Mouse (Mus musculus) induced T-regulatory cell, adult 2 months (primary cell): ENCODE measurements around the gene Tmem135.

Experiments
- DNase-seq: peaks from one replicate; pipeline ENCODE4 v3.0.0-alpha.2; 2012; ENCODE audit warnings: low read depth

The Tmem135 gene

DNA sequence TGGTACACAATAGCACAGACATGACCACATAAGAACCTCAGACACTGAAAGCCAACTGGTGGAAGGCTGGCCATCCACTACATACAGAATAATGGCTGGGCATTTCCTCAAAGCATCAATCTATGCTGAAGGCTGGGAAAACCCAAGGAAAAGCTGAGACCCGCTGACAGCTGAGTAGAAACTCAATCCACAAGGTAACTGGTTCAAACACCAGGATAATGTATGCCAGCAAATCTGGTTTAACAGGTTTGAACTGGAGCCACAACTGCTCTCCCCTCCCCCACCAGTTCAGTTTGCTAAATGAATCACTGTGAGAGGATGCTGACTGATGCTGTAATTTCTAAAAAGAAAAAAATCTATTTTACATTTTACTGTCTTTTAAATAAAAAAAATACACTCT lies 222.7 kb downstream of the Tmem135 start:
- DNase-seq: no peak

DNA sequence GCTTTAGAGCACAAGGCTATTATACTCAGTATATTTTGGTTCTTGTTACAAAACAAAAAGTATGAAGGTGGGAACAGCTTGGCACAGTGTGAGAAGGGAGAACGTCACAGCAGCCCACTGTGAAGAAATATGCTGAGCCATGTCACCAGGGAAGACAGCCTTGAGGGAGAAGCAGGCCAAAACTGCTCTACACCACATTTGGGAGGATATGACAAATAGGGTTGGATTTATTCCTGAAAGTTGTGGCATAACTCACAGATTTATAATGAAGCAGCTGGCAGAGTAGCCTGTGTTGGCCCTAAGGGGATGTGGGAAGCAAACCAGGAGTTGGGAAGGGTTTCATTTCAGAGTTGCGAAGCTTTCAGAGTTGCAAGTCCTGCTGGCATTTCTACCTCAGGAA lies 225.4 kb downstream of the Tmem135 start:
- DNase-seq: no peak

DNA sequence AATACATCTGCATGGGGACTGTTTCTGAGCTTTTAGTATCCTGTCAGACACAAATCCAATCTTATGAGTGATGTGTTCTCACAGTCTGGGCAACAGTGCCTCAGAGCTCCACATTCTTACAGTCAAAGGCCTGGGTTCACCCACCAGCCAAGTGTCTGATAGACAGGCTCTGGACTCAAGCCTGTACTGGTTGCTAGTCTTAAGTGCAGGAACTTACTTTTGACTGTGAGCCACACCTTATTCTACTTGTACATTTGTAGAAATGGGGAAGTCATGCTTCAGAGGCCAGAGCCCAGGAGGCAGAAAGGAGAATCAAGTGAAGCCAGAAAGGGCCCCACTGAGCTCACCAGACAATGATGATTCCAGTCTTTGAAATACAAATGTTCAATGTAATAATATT lies 226.1 kb downstream of the Tmem135 start:
- DNase-seq: no peak

DNA sequence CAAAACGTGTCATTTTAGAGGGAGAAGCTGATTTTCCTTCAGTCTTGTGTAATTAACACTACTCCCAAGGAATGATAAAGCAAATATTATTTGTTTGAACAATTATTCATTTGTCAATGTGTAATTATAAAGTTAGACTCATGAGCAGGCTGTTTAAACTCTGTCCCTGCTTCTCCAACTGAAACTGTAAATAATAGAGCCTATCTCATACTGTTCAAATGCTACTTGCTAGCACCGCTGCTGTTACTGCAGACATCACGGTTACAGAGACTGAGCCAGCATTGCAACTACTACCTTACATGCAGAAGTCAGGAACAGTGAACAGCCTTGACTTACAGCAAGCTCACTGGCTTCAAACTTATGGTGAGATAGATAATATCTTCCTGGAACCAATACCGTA lies 229.6 kb downstream of the Tmem135 start:
- no peak for DNase-seq

DNA sequence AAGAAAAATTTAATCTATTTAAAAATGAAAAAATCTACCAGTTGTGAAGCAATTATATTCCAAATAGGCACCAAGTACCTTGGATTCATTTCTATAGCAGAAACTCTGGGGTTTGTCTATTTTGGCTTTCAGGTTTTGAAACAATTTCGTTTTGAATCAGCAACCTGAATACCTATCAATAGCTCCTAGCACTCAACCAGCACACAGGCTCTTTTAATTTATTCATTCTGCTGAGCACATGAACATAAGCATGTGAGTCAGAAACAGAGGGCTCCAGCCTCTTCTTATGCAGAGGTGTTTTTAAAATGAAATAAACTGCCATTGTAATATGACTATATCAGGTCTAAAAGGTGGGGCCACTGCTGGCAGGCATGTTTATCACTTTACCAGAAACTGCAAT lies 231.0 kb downstream of the Tmem135 start:
- DNase-seq: peak; percentile 38

DNA sequence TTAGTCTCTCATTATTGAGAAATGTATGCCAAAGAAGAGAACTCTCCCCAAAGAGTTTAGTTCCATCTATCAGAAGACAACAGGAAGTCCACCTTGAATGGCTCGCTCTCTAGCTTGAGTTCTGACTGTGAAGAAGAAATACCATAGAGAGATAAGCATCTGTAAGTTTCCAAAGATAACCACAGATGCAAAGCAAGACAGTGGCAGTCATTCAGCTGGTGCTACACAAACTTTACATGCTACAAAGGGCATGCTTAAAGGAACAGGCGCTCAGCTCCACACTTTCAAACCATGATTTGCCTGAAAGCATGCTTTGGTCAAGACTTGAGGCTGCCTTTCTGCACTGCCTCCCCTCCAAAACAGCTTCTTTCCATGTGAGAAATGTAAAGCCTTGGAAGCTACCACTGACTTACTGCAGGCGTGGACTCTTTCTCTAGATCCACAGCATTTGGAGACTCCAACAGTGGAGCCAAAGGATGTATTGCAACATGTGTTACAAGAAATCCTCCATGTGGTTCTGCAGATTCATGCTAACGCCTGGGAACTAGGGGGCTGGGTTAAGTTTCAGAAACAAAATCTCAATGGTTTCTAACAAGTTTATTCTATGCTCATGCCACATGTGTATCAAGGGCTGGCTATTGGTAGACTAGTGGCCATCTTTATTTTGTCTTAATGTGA lies 232.1 kb downstream of the Tmem135 start:
- peak; percentile 56 for DNase-seq

DNA sequence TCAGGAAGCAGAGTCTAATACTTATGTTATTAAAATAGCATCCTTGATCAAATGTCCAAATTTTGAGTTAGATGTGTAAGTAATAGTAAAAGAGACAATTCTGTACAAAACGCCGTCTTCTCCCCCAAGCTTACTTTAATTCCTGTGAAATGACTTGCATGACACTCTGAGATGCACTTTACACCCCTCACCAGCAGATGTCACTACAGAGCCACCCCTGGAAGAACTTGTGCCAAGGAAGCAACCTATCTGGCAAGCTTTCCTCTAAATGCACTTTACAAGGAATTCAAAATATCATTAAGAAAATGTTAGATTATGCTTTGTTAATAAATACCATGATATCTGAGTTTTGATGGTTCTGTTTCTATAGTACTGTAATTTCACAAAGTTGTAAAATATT lies 235.4 kb downstream of the Tmem135 start:
- DNase-seq: peak; percentile 89

DNA sequence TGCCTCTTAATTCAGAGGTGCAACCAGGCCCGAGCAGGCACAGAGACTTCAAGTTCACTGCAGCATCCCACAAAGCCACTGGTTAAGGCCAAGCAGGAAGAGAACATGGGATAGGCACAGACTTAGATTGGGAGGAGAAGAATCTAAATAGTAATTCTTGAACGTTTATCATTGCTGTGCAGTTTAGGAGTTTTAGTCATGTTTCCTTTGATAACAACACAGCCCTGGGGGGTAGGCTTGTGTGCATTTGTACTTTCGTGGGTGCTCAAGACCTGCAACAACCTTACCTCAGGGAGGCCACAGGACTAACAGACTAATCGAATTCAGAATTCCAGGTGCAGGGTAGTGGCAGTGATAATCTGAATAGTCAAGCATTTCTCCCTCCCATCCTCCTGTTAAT lies 238.5 kb downstream of the Tmem135 start:
- no peak for DNase-seq

DNA sequence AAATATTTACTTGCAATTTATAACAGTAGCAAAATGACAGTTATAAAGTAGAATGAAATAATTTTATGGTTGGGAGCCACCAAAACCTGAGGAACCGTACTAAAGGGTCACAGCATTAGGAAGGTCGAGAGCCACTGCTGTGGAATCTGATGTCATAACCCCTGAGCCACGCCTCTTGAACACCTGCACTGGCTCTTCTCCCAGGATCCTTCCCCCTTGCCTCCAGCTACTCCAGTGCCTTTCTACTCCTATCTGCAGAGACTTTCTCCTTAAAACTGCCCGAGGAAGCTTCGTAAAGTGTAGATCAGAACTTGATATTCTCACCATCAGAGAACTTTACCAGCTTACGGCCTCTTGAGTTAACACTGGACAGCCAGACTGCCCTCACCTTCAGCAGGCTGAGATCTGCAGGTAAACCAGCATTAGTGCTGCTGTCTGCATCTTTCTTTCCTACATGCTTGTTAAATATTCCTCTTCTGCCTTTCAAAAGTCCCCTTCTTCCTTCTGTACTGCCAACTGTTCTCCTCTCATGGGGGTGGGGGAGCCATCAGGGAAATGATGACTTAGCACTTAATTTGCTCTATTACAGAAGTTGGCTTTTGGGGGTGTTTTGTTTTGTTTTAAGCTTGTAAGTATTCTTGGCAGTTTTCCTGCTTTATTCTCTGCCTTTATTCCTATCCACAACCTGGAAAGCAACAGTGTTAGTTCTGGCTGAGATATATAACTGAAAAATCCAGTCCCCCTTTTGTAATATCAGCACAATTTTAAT lies 242.2 kb downstream of the Tmem135 start:
- no peak for DNase-seq

DNA sequence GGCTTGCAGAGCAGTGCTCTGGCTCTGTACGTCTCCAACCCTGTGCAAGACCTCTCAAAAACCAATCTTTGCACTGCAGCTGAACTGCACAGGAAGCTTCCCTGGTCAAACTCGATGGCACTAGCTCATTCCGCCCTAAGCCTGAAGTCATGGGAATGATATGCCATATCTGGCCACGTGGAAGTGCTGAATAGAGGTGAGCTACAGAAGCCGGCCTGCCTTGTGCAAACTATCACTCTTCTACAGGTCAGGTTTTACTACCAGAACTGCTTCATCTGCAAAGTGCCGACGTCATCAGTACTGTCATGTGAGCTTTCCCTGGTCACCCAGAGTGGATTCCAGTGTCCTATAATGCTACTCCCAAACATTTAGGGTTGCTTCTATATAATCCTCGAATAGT lies 246.7 kb downstream of the Tmem135 start:
- DNase-seq: no peak

DNA sequence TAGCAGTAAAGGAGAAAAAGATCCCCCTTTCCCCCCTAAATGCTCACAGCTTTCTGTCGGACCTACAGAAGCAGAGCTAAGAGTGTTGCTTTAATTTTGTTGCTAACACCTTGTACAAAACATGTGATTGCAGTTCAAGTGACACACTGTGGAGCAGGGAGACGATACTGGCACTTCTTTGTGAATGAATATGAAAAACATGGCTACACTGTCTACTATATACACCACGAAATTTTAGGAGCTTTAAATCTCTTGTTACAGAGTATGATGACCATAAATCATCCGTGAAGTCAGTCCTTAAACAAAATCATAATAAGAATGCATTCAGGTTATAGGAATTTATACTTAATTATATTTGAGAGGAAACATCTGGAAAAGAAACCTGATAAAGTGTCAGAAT lies 247.4 kb downstream of the Tmem135 start:
- no peak for DNase-seq

DNA sequence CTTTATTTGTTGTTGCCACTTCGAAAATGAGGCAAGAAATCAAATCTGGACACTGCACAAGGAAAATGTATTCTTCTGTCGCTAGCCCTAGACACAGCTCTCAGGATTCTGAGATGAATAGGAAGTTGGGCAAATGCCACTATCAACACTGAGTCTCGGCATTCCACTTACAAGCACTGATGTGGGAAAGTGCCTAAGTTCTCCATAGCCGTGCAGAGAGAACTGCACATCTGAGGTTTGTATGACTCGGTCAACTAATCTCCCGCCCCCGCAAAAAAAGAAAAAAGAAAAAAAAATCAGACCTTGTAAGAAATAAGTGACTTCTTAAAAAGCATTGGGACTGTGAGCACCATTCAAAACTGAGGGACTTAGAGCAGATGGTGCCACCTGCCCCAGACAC lies 248.3 kb downstream of the Tmem135 start:
- no peak for DNase-seq

DNA sequence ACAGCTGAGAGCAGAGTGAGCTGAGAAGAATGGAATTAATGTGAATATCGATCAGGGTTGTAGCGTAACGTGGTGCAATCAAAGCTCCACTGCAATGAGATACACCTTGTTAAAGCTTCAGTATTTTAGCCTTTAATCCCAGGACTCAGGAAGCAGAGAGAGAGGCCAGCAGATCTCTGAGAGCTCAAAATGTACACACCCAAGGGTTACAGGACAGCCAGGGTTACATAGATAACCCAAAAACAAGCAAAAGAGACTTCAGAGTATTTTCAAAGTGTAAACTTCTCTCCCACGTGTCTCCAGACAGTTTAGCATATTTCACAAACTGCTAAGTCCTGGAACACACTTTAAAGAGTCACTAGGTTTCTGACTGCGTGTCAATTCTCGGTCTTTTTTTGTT lies 248.8 kb downstream of the Tmem135 start:
- DNase-seq: no peak

DNA sequence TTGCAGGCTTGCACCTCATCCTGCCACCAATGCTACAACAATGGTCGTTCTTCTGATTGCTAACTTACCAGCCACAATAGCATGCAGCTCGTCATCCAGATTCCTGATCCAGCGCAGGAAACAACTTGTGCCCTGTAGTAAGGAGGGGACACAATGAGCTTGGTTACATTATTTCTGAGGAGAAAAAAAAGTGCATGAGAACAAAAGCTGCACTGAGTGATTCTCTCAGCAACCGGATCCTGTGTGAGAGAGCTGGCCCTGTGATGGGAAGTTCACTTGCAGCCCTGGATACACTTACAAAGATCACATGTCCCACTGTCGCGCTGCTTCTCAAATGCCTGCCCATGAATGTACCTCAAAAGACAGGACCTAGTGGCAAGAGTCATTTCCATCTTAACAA lies 252.7 kb downstream of the Tmem135 start:
- DNase-seq: no peak

DNA sequence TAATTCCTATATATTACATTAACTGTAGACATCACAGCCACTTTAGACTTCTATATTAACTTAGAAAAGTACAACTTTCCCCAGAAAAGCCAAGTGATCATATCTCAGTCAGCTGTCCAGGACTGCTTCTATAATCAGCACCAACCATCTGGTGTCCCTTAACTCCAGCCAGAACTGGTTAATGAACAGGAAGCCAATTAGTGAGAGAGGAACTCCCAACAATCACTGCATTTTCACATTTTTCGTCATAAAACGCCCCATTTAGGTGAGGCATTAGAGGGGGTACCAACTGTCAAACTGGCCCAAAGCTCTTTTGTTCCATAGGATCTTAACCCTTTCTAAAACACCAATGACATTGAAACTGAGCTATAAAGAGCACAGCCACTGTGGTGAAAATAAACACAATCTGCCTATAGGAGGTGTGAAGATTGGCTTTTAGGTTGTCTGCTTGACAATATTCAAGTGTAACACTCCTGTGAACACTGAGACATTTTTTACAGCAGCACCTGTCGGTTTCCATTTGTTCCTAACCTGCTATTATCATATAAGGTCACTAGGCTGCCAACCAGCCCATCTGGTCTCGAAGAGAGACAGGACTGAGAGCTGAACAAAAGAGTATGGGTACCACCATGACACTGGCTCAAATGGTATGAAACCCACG lies 263.3 kb downstream of the Tmem135 start:
- no peak for DNase-seq

DNA sequence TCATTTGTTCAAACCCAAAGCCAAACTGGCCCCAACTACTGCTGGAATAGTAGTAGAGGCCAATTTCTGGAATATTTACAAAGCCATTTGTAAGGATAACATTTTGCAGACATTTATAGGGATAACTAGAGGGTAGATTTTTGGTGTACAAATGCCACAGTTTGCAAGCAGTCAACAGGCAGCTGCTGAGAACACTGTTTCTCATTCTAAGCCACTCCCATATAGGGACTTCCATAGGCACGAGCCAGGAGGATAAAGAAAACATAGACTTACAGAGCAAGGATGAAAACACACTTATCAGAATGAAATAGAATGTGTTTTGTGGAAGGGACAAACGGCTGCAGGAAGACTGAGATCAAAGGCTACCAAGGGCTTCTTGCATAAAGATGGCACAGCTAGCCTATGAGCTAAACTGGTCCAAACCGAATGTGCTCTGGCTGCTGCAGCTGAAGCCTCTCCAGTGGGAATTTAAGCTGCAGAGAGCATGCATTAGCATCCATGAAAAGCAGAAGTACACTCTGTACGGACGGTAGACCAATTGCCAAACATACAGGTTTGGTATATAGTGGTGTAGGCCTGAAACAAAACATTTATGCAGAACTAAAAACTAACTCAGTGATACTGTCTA lies 269.0 kb downstream of the Tmem135 start:
- no peak for DNase-seq

DNA sequence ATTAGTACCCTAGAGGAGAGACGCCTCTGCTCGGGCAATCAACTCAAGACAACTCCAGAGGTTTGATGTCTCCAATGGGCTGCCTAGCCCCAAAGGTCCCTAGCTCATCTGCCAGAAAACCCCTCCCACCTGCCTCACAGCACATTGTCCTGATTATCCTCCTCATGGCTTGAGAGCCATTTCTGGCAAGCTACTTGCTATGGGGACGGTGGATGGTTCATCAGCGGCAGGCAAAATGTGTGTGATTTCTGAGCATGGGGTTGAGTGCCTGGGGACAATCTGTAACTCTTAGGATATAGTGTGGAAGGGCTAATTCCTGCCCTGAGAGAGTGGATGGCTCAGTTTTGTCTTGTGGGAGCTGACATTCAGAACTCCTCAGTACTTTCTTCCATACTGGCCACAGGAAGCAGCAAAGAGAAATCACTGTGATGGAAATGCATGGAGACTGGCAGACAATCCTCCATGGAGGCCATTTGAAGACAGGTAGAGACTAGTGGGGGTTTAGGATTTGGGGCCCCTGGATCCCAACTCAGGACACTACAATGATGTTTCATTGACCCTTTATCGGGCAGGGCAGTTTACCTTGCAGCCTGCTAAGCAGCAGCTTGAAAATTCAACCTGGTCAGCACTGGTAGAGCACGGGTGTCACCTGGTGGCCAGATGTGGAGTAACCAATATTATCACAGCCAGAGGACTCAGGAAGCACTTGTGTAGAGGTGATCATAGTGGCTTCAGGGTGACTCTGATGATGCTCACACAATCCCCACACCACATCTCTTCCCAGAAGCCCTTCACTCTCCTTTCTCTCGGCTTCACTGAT lies 277.7 kb downstream of the Tmem135 start:
- peak; percentile 61 for DNase-seq

DNA sequence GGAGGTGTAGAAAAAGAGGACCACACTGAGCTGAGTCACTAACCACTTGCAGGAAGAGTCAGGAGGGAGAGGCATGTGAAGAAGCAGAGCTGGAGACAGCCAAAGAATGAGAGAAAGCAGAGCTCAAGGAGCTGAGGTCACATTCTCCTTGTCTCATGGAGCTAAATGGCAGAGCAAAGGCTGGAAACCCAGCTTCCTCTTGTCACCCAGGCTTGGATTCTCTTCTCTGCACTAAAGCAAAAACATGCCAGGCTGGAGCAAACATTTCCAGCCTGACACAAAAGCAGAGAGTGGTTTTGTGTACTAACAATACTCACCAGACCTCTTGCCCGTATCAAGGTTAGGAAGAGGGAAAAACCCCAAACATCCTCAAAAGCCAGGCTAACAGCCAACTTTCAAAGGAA lies 287.8 kb downstream of the Tmem135 start:
- no peak for DNase-seq

DNA sequence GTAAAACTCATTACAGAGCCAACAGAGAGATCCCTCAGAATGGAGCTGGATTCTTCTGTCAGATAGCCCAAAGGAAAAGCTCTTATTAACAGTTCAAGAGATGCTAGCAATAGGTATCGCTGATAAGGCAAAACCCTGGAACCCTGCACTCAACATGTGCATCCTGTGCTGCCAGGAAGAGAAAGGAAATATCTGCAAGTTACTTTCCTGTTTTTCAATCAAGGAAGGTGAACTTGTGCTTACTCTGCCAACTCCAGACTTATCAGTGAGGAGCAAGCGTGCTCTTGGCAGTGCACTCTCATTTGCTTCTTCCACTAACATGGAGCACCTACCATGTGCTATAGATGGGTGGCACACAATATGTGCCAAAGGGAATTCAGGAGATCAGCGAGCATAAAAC lies 288.4 kb downstream of the Tmem135 start:
- no peak for DNase-seq

DNA sequence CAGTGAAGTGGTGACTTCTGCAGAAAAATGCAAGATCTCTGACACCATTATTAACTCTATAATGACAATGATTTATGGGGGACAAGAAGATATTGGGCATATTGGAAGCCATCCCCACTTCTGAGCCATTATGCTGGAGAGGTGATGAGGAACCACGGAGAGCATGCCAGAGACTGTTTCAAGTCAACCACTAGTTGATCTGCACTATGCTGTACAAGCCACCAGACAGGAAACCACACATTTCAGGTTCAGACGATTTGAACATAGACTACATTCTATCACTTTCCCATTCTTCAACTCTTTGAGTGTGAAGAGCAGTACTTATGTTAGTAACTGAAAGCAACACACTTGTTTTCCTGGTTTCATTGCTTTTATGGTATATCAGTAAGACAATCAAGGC lies 297.6 kb downstream of the Tmem135 start:
- no peak for DNase-seq

DNA sequence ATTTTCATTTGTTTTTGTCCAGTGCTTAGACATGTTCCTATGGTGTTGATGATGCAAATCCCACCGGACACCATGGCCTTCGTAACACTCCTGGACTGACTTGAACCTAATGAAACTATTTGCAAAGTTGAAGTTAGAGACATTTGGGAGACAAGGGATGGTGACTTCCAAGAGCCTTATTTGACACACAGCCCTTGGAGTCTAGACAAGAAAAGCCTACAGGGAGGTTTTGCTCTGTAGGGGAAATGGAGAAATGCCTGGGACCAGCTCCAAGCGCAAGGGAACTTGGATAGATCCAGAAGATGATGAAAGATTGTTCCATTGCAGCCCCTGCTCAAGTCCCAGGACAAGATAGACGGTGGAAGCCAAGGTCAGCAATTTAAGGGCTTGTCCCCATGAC lies 304.3 kb downstream of the Tmem135 start:
- no peak for DNase-seq
